Mouse (Mus musculus) G1E (cell line): Measurements from ENCODE around the gene Tagap. TPM values are rescaled to one million over a fixed set of nuclear protein-coding genes. Genes with fewer than 3 reads are reported as not detected.
"Not testable (repeated sequence)": the region's sequence is repeated elsewhere in the genome, so short reads cannot be mapped to it uniquely, and the experiment has no call there.

ENCODE experiments used
- ATAC-seq: 2 replicates; pipeline ENCODE4 v1.8.0; 2016; ENCODE audit warnings: mild to moderate bottlenecking; ENCODE audit not compliant: insufficient number of reproducible peaks, poor library complexity, low FRiP score, severe bottlenecking; ENCODE audit errors: extremely low read depth
- DNase-seq: peaks from one replicate; pipeline ENCODE4 v3.0.0; 2012; ENCODE audit warnings: low spot score
- H3K27me3 ChIP-seq: 2 replicates; pipeline ENCODE4 v1.6.1; 2012; ENCODE audit warnings: mild to moderate bottlenecking, low read length, inconsistent platforms; ENCODE audit not compliant: insufficient read depth
- H3K36me3 ChIP-seq: replicated peaks from 2 replicates; pipeline ENCODE3; 2012; ENCODE audit warnings: mild to moderate bottlenecking, inconsistent platforms
- H3K4me1 ChIP-seq: 2 replicates; pipeline ENCODE4 v1.6.1; 2012; ENCODE audit warnings: low read depth, low read length, inconsistent platforms, mixed read lengths; ENCODE audit not compliant: insufficient read depth
- H3K4me3 ChIP-seq: 2 replicates; pipeline ENCODE4 v1.5.1; 2012; ENCODE audit warnings: low read depth, mild to moderate bottlenecking, inconsistent platforms, low read length, moderate library complexity, mixed read lengths
- H3K9me3 ChIP-seq: replicated peaks from 2 replicates; pipeline ENCODE4 v1.6.1; 2012; ENCODE audit warnings: inconsistent platforms
- CTCF ChIP-seq: IDR thresholded peaks from 2 replicates; pipeline ENCODE4 v1.5.1; 2012; ENCODE audit warnings: low read depth, low read length, inconsistent platforms, mixed read lengths
- GATA1 ChIP-seq: IDR thresholded peaks from 2 replicates; pipeline ENCODE4 v1.6.1; 2012; ENCODE audit warnings: borderline replicate concordance, low read length, inconsistent platforms, mixed read lengths
- GATA2 ChIP-seq: IDR thresholded peaks from 2 replicates; pipeline ENCODE4 v1.6.1; 2012; ENCODE audit warnings: low read depth, low read length, inconsistent platforms, borderline replicate concordance
- POLR2AphosphoS5 ChIP-seq: IDR thresholded peaks from 2 replicates; pipeline ENCODE4 v1.6.1; 2012; ENCODE audit warnings: low read depth, low read length, inconsistent platforms; ENCODE audit not compliant: insufficient replicate concordance
- TAL1 ChIP-seq: conservative IDR thresholded peaks from 2 replicates; pipeline ENCODE4 v1.6.1; 2012; ENCODE audit warnings: low read depth, low read length, inconsistent platforms, mixed read lengths
- polyA plus RNA-seq: library from polyadenylated mRNA; stranded (reverse); fragments of >175 nt; gene quantifications from 2 replicates; pipeline ENCODE4 v1.2.3, GENCODE M21; 2012
- total RNA-seq, 2 experiments: library from RNA; stranded (forward) in 1 of 2; stranded (reverse) in 1 of 2; fragments of 200-1000 nt in 1 of 2; fragments of >200 nt in 1 of 2; fragmentation: Nextera tagmentation in 1 of 2; gene quantifications; 2 replicates each; pipeline ENCODE4 v1.2.3; 2014 to 2017

The Tagap gene
- total and polyA plus RNA-seq, 3 experiments, result 0.38 to 7.7 (median 6.1) TPM

- Histone ChIP-seq H3K9me3 (no peaks in the 10 kb centered on the region), H3K4me3 (no peak overlapping the region), H3K27me3 (no peaks in the 10 kb centered on the region), H3K36me3 (no peaks in the 10 kb centered on the region), H3K4me1 (no peaks in the 10 kb centered on the region)
- TF ChIP-seq GATA2 (no peak), GATA1 (no peak)
- no peak for DNase-seq
- no peak for ATAC-seq
Observed at GRCm38 (mm10) chr17:7931096-7931990, 5.5 kb downstream of the Tagap start.

- H3K9me3 ChIP-seq, H3K27me3 ChIP-seq, H3K4me3 ChIP-seq, H3K4me1 ChIP-seq, ATAC-seq, DNase-seq, H3K36me3 ChIP-seq: not testable (repeated sequence)
Observed at GRCm38 (mm10) chr17:7932121-7932520, 6.3 kb downstream of the Tagap start.

GRCm38 (mm10) chr17:7939640-7940039, 13.8 kb downstream of the Tagap start:
- Histone ChIP-seq H3K9me3 (no peaks in the 10 kb centered on the region), H3K27me3 (no peaks in the 10 kb centered on the region), H3K4me3 (no peak overlapping the region), H3K36me3 (no peaks in the 10 kb centered on the region), H3K4me1 (peaks cover 1% of the 10 kb centered on the region)
- ATAC-seq (no peak), DNase-seq (no peak)
- no peak for TF ChIP-seq CTCF
- no peak for TF ChIP-seq TAL1
- TF ChIP-seq POLR2AphosphoS5, result no peak
- no peak for TF ChIP-seq GATA1
- TF ChIP-seq GATA2, result no peak

GRCm38 (mm10) chr17:7945117-7946052, 19.6 kb downstream of the Tagap start, which contains the start of gene Rsph3a:
Rsph3a (plus strand) TSS chr17:7945614.
- DNase-seq (peak; percentile 60), ATAC-seq (peak; percentile 92)
- H3K4me3 ChIP-seq, result peak within 1 kb of the TSS; percentile 72
- not testable (repeated sequence) for H3K9me3 ChIP-seq, H3K36me3 ChIP-seq, H3K4me1 ChIP-seq, H3K27me3 ChIP-seq

DNA sequence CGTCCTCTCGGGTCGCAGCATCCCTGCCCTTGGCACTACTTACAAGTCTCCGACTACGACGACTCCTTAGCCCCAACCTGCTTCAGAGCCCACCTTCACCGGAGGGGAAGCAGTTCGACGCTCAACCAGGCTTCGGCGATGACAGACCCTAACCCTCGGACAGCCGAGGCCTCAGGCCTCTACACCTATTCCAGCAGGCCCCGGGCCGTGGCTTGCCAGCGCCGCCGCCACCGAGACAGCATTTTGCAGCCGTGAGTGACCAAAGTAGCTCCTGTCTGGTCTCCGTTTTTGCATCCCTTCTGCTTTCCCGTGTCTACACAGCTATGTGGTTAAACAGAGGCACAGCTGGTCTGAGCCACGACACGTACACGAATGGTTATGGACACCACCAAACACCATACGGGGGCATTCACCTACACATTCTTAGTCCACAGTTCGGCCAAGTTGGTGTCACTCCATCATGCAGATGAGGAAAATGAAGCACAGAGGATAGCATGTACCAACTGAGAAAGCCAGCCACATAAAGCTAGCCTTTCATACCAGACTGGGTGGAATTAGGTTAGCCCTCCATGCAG, 20.3 kb downstream of the Tagap start:
- not testable (repeated sequence) for DNase-seq, H3K36me3 ChIP-seq, H3K27me3 ChIP-seq, ATAC-seq, H3K9me3 ChIP-seq, H3K4me1 ChIP-seq
- peak overlapping the region; percentile 72 for H3K4me3 ChIP-seq

- not testable (repeated sequence) for H3K9me3 ChIP-seq, H3K36me3 ChIP-seq, H3K27me3 ChIP-seq, ATAC-seq, H3K4me3 ChIP-seq, H3K4me1 ChIP-seq, DNase-seq
Observed at GRCm38 (mm10) chr17:7951333-7951732, 25.5 kb downstream of the Tagap start.

DNA sequence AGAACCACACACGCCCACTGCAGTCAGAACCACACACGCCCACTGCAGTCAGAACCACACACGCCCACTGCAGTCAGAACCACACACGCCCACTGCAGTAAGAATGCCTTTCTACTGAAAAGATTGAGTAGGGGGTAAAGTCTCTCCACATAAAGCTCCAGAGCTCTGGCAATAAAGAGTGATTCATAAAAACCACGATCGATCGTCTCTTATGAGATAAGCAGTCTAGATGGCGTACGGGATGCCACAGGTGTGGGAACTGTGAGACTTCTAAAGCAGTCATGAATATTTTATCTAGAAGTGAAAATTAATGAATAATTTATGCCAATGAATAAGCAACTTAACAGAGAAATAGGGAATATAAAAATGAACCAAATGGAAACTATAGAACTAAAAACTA, 31.4 kb downstream of the Tagap start:
- H3K4me1 ChIP-seq, H3K27me3 ChIP-seq, ATAC-seq, H3K4me3 ChIP-seq, H3K9me3 ChIP-seq, DNase-seq, H3K36me3 ChIP-seq: not testable (repeated sequence)
